10 mouse cellular contexts compared by ENCODE assay signal in genomic region chr16:22719304-22719703, GRCm38 (mm10).
A peak's percentile ranks its signal among the peaks of the same experiment; 100 is the strongest.
DNase-seq lines count a peak whose midpoint lies in the region; ATAC-seq and TF ChIP-seq lines count a peak whose summit lies in the region.
"Had no signal": no experiment of that assay in that cellular context is flagged by ENCODE, and none has a peak within 500 bp of the region (broad histone marks: within the 10 kb centered on the region; RNA-seq: fewer than 3 reads in every experiment).

No protein-coding gene starts in this region.

- no peak for ATAC-seq in limb, embryonic 11.5 days (ENCODE audit: insufficient number of reproducible peaks, low FRiP score, low TSS enrichment, low read depth)
- ATAC-seq in inflammation-experienced regulatory T-cells, adult 6 months, result no peak

- TF ChIP-seq CTCF in cerebellum, adult 2 months (IDR thresholded peaks at IDR 0.05; ENCODE audit: borderline replicate concordance, insufficient read depth, low read depth, low read length), result peak; percentile 41; the same call in 1 of the 2 replicates

- no peak overlapping the region for H3K4me2 ChIP-seq in limb, embryonic 11.5 days (ENCODE audit: low read depth, severe bottlenecking)
- H3K4me2 ChIP-seq: limb, embryonic 15.5 days; neural tube, embryonic 12.5 days had no signal

- DNase-seq in cerebellum, adult 2 months, result no peak
- DNase-seq in cerebellum, adult 11 months, result no peak
- peak; percentile 23 for DNase-seq in limb, embryonic 11.5 days (ENCODE audit: low spot score)
- DNase-seq in limb, embryonic 10.5 days (ENCODE audit: low spot score), result no peak
- DNase-seq in ES-CJ7 (ENCODE audit: low read depth, low spot score), result peak; percentile 14
- peak; percentile 10 for DNase-seq in lung, postnatal 36 days
- DNase-seq in cerebellum, postnatal 36 days, result no peak

- H3K4me1 ChIP-seq in cerebellum, adult 2 months (ENCODE audit: control insufficient read depth, insufficient read depth, low read length), result peaks cover 3% of the 10 kb centered on the region; the same call in 1 of the 2 replicates
- H3K4me1 ChIP-seq in limb, embryonic 11.5 days (ENCODE audit: control insufficient read depth, insufficient read depth, low read length), result no peaks in the 10 kb centered on the region
- no peaks in the 10 kb centered on the region for H3K4me1 ChIP-seq in limb, embryonic 10.5 days
- H3K4me1 ChIP-seq: limb, embryonic 15.5 days; neural tube, embryonic 12.5 days had no signal

- H3K27me3 ChIP-seq in cerebellum, adult 2 months (ENCODE audit: control insufficient read depth, insufficient read depth, low read length), result no peaks in the 10 kb centered on the region
- no peaks in the 10 kb centered on the region for H3K27me3 ChIP-seq in limb, embryonic 11.5 days (ENCODE audit: control insufficient read depth, insufficient read depth, low read length)
- H3K27me3 ChIP-seq in limb, embryonic 10.5 days (ENCODE audit: low read depth, poor library complexity, severe bottlenecking), result no peaks in the 10 kb centered on the region
- H3K27me3 ChIP-seq: limb, embryonic 15.5 days; neural tube, embryonic 12.5 days had no signal

- H3K27ac ChIP-seq in cerebellum, adult 2 months (ENCODE audit: insufficient read depth, low read length), result no peak overlapping the region
- no peak overlapping the region for H3K27ac ChIP-seq in limb, embryonic 11.5 days (replicated peaks; ENCODE audit: low read depth, low read length)
- H3K27ac ChIP-seq in limb, embryonic 10.5 days, result no peak overlapping the region
- H3K27ac ChIP-seq: limb, embryonic 15.5 days; neural tube, embryonic 12.5 days had no signal

- 60% methylated on average over 7 of the region's 7 CpGs for WGBS in cerebellum, adult 2 months
- WGBS in limb, embryonic 11.5 days, result 55% methylated on average over 7 of the region's 7 CpGs
- 59% methylated on average over 7 of the region's 7 CpGs for WGBS in limb, embryonic 10.5 days

- H3K4me3 ChIP-seq in cerebellum, adult 2 months (replicated peaks; ENCODE audit: insufficient read depth, low read depth, low read length), result no peak overlapping the region
- H3K4me3 ChIP-seq in limb, embryonic 11.5 days (ENCODE audit: low read depth, low read length), result no peak overlapping the region
- H3K4me3 ChIP-seq in limb, embryonic 10.5 days, result no peak overlapping the region
- H3K4me3 ChIP-seq: limb, embryonic 15.5 days; neural tube, embryonic 12.5 days had no signal

- no peak overlapping the region for H3K9ac ChIP-seq in limb, embryonic 11.5 days (ENCODE audit: low read length)
- H3K9ac ChIP-seq: limb, embryonic 15.5 days; neural tube, embryonic 12.5 days had no signal

- TF ChIP-seq POLR2A in cerebellum, adult 2 months (IDR thresholded peaks at IDR 0.05; ENCODE audit: borderline replicate concordance, insufficient read depth, low read length), result no peak

- H3K36me3 ChIP-seq in limb, embryonic 11.5 days (ENCODE audit: control insufficient read depth, insufficient read depth, low read length), result no peaks in the 10 kb centered on the region
- H3K36me3 ChIP-seq in limb, embryonic 10.5 days, result no peaks in the 10 kb centered on the region
- H3K36me3 ChIP-seq: limb, embryonic 15.5 days; neural tube, embryonic 12.5 days had no signal

- H3K9me3 ChIP-seq in limb, embryonic 11.5 days (ENCODE audit: control insufficient read depth, low read length), result no peaks in the 10 kb centered on the region
- no peaks in the 10 kb centered on the region for H3K9me3 ChIP-seq in limb, embryonic 10.5 days (replicated peaks)
- H3K9me3 ChIP-seq: limb, embryonic 15.5 days; neural tube, embryonic 12.5 days had no signal

Comparison
In these comparisons a context has a peak if more than half of its experiments do, and no peak if none do; other contexts are left out.
1. DNase-seq: peak in limb, embryonic 11.5 days (single experiment), ES-CJ7 (single experiment) and lung, postnatal 36 days (single experiment); none in cerebellum, adult 2 months (0 of 2), cerebellum, adult 11 months (single experiment), limb, embryonic 10.5 days (single experiment) and cerebellum, postnatal 36 days (0 of 2).